Mouse (Mus musculus) 416B (cell line): ENCODE data around the gene Mta2.
"Not testable (repeated sequence)": the region's sequence is repeated elsewhere in the genome, so short reads cannot be mapped to it uniquely, and the experiment has no call there.

Experiments
- DNase-seq: peaks from one replicate; pipeline ENCODE4 v3.0.0; 2011; ENCODE audit warnings: low read depth

The Mta2 gene

GRCm38 (mm10) chr19:8967373-8967743, 25.7 kb downstream of the Mta2 start:
- DNase-seq = peak; percentile 28

GRCm38 (mm10) chr19:8967893-8968292, 26.2 kb downstream of the Mta2 start:
- DNase-seq = no peak

GRCm38 (mm10) chr19:8972491-8972890, 30.8 kb downstream of the Mta2 start:
- DNase-seq = not testable (repeated sequence)

- DNase-seq = peak; percentile 36
Observed at GRCm38 (mm10) chr19:8974638-8975037, 33.0 kb downstream of the Mta2 start.

- DNase-seq = no peak
Observed at GRCm38 (mm10) chr19:8975491-8975890, 33.8 kb downstream of the Mta2 start.

- peak; percentile 84 for DNase-seq
Observed at GRCm38 (mm10) chr19:8976535-8976934, 34.9 kb downstream of the Mta2 start.

GRCm38 (mm10) chr19:8980771-8981170, 39.1 kb downstream of the Mta2 start:
- peak; percentile 88 for DNase-seq

- DNase-seq = no peak
Observed at GRCm38 (mm10) chr19:8981450-8982168, 39.9 kb downstream of the Mta2 start.

GRCm38 (mm10) chr19:8982303-8983149, 40.9 kb downstream of the Mta2 start:
- DNase-seq = no peak

- peak; percentile 89 for DNase-seq
Observed at GRCm38 (mm10) chr19:8983150-8983650, 41.5 kb downstream of the Mta2 start.

GRCm38 (mm10) chr19:8984255-8984868, 42.7 kb downstream of the Mta2 start:
- DNase-seq = peak; percentile 89

- DNase-seq = no peak
Observed at GRCm38 (mm10) chr19:8985891-8986290, 44.2 kb downstream of the Mta2 start.

- DNase-seq = no peak
Observed at GRCm38 (mm10) chr19:8987816-8988215, 46.1 kb downstream of the Mta2 start.

- DNase-seq = no peak
Observed at GRCm38 (mm10) chr19:8988346-8989065, 46.8 kb downstream of the Mta2 start.

- DNase-seq = peak; percentile 58
Observed at GRCm38 (mm10) chr19:8989066-8989566, 47.4 kb downstream of the Mta2 start, which contains the start of gene Ahnak. Ahnak (plus strand) TSS chr19:8989284.

- DNase-seq = peak; percentile 71
Observed at GRCm38 (mm10) chr19:8989567-8990431, 48.1 kb downstream of the Mta2 start.

GRCm38 (mm10) chr19:8990432-8991102, 48.9 kb downstream of the Mta2 start:
- peak; percentile 57 for DNase-seq

- DNase-seq = no peak
Observed at GRCm38 (mm10) chr19:8991245-8991870, 49.7 kb downstream of the Mta2 start.

- no peak for DNase-seq
Observed at GRCm38 (mm10) chr19:8991871-8992735, 50.4 kb downstream of the Mta2 start.
